Mouse (Mus musculus) frontal cortex, adult 2 months (tissue): ENCODE results near the gene Clec2e. TPM values are rescaled to one million over a fixed set of nuclear protein-coding genes. Genes with fewer than 3 reads are reported as not detected.

Experiments
- DNase-seq, 2 experiments: peaks; one replicate each; pipeline ENCODE4 v3.0.0; 2022; ENCODE audit warnings: low spot score in 1 of 2; ENCODE audit errors: extremely low spot score in 1 of 2
- polyA plus RNA-seq: library from polyadenylated mRNA; depleted of rRNA; stranded (reverse); fragments of >200 nt; gene quantifications from 2 replicates; pipeline ENCODE4 v1.2.3, GENCODE M21; 2012; rRNA removed

The Clec2e gene
- polyA plus RNA-seq, 1 experiment, result 0.06 TPM

DNA sequence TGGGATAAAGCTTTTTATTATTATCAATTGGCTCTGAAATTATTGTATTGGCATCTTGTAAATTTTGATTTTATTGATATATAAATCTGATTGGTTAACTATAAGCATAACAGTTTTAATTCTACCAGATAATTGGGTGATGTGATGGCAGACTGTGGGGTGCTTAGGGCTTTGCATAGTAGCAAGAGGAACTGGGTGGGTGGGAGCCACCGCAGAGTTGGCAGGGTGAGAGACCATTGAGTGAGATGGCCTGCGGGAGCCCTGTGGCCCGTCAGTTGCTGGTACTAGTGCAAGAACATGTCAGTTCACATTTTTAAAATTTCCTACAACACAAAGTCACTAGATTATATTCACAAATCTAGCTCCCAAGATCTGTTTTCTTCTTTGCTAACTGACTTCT is 34.9 kb downstream of the Clec2e start:
- DNase-seq, result no peak

DNA sequence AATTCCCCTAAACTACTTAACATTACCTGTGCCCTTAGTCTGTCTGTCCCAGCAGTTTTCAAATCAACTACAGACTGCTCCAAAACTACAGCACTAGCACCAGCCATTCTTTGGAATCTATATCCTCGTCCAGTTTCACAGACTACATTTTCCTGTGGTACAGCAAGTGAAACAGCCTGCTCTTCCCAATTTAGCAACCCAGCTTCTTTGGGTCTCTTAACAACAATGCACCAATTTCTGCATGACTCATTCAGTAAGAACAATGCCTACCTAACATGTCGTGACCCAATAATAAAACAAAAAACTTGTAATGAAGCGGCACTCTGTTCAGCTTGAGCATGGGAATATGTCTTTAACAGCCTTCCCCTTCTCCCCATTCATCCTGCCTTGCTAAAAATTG is 35.3 kb downstream of the Clec2e start:
- DNase-seq, result peak in 1 of 2 experiments; percentile 4

DNA sequence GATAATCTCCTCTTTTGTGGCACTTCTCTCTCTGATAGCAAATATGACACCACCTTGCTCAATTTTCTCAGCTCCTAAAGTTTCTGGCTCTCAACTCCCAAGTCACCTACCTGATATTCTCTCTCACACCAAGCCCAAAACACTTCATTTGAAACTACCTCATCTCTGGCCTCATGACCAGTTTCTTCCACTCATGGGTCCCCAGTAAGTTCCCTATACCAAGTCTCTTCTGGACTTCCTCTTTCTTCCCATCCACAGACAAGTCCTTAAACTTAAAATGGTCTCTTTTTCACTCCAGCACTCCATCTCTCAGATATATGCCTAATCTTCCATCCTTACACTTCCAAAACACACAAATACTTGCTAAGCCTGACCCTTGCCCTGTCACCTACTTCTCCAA is 42.7 kb downstream of the Clec2e start:
- no peak for DNase-seq

DNA sequence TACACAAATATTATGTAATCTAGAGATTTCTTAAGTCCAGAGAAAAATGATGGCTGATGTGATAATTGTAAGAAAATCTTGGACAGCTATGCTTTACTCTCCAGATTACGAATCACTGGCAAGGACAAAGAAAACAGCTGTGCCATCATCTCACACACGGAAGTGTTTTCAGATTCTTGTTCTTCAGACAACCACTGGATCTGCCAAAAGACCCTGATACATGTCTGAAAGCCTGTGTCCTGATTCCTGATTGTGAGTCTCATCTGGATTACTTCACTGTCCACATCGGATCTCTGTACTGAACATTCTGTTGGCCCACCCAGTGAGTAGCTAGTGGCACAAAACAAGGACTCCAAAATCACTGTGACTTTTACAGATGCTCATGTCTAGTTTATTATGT is 44.5 kb downstream of the Clec2e start:
- DNase-seq, result no peak

DNA sequence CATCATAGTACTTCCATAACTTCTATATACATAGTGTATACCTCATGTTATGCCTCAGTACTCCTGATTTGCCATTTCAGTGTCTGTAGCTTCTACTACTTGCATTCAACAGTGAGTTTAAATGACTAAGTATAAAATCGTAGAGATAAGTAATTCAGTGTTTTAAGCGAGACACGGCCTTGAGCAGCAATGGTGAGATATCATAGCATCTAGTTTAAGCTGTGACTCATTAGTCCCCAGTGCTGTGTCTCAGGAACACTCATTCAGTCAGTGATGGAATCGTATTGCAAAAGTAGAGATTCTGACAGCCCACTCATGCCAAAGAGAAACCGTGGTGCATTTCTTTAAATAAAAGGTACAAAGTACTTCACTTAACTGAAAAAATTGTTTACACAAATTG is 49.0 kb downstream of the Clec2e start:
- DNase-seq, result peak in 1 of 2 experiments; percentile 7

DNA sequence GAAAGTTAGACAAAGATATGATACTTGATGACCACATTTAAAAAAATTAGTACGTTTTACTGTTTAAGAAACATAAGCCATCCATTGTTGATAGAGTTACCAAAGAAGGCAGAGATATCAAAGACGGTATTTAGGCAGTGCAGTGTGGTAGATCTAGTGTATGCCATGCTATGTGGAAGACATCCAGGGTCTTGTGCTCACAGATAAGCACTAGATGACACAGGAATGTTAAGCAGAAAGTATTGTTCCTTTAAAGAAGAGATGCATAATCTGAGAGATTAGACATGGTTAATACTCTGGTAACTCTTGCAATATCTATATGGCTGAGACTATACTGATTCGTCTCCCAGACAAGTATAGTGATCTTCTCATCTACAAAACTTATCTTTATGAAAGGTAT is 49.6 kb downstream of the Clec2e start:
- DNase-seq, result no peak

DNA sequence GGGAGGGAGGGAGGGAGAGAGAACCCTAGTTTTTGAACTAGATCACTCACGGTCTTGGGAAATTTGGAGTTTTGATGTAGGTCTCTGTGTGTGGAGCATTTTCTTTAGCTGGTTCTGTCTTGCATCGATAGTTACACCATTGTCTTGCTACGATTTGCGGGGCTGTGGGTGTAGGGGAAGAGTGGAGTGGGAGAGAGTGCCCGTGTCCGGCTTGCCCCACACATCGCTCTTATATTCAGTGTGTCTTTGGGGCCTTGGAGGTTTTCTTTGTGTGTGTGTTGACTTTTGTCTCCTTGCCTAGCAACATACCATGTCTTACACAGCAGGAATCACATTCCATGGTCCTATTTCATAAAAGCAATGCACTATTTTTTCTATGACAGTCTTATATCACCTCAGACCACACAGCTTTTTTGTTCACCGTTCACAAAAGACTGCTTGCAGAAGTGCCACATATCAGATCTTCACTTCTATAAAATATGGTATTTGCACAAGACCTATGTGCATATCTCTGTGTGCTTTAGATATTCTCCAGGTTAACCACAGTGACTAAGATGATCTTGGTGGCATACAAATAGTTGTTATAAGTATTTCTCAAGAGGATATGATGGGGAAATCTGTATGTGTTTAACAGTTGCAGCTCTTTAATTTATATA is 51.0 kb downstream of the Clec2e start:
- no peak for DNase-seq

DNA sequence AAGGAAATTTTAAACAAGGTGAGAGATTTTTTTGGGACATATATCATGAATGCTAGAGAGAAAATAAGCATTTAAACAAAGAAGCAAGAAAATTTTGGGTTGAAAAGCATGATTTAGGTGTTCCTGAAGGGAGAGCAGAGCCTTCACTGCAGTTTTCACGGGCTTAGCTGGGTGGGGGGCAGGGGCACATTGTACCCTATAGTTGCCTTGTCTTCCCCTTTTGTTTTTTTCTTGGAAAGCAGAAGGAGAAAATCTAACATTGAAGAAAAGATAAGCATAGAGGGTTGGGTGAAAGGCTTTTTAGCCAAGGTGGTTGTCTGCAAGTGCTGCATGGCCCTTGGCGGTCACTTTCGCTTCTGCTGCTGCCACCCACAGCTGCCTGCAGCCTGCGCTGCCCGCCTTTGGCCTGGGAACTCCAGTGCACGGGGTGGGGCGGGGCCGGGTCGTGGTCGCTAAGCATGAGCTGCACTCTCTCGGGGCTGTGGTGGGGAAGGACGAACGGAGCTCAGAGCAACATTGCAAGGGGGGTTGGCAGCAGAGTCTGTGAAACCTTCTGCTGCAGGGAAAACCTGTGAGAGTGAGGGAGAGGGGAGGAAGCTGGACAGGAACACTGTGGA is 51.7 kb downstream of the Clec2e start:
- DNase-seq, result no peak

DNA sequence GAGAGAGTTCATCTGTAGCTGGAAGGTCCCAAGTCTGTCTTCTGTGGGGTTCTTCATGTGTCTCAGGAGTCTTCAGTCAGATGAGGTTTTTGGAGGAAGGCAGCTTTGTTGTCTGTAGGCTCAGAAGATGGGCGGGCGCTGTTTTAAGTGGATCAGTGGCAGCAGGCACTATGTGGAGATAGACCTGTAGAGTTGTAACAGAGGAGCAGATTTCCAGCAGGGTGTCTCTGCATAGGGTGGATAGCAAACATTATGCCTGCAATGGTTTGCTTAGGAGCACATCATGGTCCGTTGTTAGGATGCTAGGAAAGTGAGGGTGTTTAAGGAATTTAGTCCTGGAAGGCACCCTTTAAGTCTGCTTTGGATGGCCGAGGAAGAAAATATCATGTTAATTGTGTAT is 52.3 kb downstream of the Clec2e start:
- no peak for DNase-seq

DNA sequence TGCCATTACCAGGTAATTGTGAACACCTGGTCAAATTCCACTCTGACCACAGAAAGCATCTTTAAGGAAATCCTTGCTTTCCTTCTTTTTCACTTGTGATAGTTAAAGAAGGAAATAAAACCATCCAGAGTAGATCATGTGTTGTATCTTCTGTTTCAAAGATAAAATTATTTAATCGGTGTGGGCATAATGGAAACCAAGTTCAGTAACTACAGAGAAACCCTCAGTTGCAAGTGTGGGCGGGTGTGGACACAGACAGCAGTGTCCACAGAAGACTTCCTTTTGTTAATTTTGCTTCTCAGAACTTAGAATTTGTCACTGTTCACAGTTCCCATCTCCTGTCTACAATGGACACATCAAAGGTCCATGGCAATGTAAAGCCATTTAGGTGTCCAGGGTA is 55.1 kb downstream of the Clec2e start, which contains the start of gene Klrb1f:
Gene Klrb1f (plus strand): TSS at position 301 of the 400 bp plus-strand sequence.
- DNase-seq, result no peak

DNA sequence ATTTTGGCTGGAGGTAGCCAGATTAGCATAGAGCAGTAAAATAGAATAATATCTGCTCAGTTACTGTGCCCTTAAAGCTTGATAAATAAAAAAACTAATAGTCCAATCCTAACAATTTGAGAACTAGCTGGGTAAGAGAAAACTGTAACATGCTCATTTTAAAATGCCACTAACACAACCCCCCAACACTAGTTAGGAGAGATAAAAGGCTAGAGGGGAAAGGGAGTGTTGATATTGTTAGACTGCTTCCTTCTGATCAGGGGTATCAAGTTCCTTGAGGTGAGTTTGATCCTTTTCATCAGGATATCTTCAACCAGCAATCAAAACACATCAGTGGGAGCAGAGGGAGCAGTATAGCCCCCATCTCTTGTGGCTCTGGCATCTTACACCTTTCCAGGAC is 58.2 kb downstream of the Clec2e start:
- DNase-seq, result no peak

Other genes with a start within 250 kb of the Clec2e start
- gene Clec2i, start 213.3 kb downstream of the Clec2e start, polyA plus RNA-seq, result 0.12 and 0.15 TPM in 2 replicates
- gene BC035044, start 209.8 kb downstream of the Clec2e start, polyA plus RNA-seq, result 2.0 and 2.3 TPM in 2 replicates
- gene Clec2g, start 166.5 kb downstream of the Clec2e start, polyA plus RNA-seq, result 0.17 and 0.66 TPM in 2 replicates
- 0.04 TPM in 1 of 2 replicates, not detected in the other for gene Klrb1f, start 55.0 kb downstream of the Clec2e start, polyA plus RNA-seq
- 14.0 and 20.5 TPM in 2 replicates for gene Clec2d, start 79.7 kb upstream of the Clec2e start, polyA plus RNA-seq
- 0.20 TPM in 1 of 2 replicates, not detected in the other for gene Cd69, start 174.5 kb upstream of the Clec2e start, polyA plus RNA-seq
- gene 4922502D21Rik, start 230.9 kb upstream of the Clec2e start, polyA plus RNA-seq, result not detected in 2 replicates
- gene Clec12a, start 241.8 kb upstream of the Clec2e start, polyA plus RNA-seq, result 0.36 and 0.44 TPM in 2 replicates